Mouse (Mus musculus) megakaryocyte-erythroid progenitor cell, adult 5-6 weeks (primary cell): ENCODE data around the gene Ttc39d. TPM values are rescaled to one million over a fixed set of nuclear protein-coding genes. Genes with fewer than 3 reads are reported as not detected.
"Not testable (repeated sequence)": the region's sequence is repeated elsewhere in the genome, so short reads cannot be mapped to it uniquely, and the experiment has no call there.

Source experiments
- ATAC-seq: replicated peaks from 2 replicates; pipeline ENCODE4 v1.8.0; 2016; ENCODE audit warnings: mild to moderate bottlenecking, inconsistent platforms; ENCODE audit not compliant: severe bottlenecking, poor library complexity, low FRiP score, low TSS enrichment
- total RNA-seq, 2 experiments: library from RNA; stranded (forward) in 1 of 2; stranded (reverse) in 1 of 2; fragments of 200-1000, 215-1000 nt in 1 of 2; fragments of >200 nt in 1 of 2; fragmentation: Nextera tagmentation in 1 of 2; gene quantifications; 2 replicates each; pipeline ENCODE4 v1.2.3; 2014 to 2017

The Ttc39d gene
- total RNA-seq, 2 experiments from 2014 or later, result not detected

DNA sequence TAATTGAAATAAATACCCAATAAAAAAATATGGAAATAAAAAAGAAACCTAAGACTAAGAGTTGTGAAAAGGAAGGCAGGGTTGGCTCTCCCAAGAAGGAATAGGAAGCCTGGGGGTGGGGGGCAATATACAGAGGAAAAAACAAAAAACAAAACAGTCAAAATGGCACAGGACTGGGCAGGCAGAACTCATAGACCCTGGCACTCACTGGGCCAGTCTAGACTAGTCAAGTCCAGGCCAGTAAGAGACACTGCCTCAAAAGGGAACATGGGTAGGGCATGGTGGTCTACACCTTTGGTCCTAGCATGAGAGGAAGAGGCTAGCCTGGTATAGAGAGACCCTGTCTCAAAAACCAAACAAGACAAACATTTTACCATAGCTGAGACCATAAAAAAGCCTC lies 26.8 kb upstream of the Ttc39d start:
- no peak for ATAC-seq

GRCm38 (mm10) chr17:80183615-80184014 lies 23.6 kb upstream of the Ttc39d start:
- ATAC-seq, result no peak

DNA sequence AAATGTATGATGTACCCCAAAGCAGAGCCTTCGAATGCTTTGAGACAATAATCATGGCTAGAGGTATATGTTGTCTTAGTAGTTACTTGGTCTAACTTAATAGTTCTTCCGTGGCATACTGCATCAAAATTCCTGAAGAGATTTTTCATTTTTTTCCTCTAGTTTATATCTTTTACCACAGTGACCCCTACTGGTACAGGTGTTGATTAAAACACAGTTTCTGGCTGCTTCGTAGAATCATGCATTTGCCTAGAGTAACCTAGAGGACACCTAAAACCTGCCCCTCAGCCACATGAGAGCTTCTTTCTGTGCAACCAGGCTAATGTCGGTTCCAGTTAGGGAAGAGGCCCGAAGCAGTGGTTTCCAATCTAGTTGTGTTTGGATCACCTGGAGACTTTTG lies 14.2 kb upstream of the Ttc39d start:
- 0 out of 2 replicates have a peak, but pooled peaks have one; percentile 52 for ATAC-seq

DNA sequence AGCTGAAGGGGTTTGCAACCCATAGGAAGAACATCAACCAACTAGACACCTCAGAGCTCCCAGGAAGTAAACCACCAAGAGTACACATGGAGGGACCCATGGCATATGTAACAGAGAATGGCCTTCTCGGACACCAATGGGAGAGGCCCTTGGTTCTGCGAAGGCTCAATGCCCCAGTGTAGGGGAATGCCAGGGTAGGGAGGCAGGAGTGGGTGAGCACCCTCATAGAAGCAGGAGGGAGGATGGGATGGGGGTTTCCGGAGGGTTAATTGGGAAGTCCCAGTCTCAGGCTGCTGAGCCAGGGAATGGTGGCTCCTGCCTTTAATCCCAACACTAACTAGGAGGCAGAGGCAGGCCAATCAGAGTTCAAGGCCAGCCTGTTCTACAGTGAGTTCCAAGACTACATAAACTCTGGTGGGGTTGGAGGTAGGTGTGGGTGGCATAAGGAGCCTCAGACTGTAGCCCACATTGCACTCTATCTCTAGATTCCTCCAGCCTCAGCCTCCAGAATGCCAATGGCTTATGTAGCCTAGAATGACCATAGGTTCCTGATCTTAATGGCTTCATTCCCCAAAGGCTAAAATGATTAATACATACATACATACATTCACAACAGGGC lies 8.0 kb upstream of the Ttc39d start:
- ATAC-seq, result 0 out of 2 replicates have a peak, but pooled peaks have one; percentile 16

GRCm38 (mm10) chr17:80205657-80206056 lies 1.6 kb upstream of the Ttc39d start:
- ATAC-seq, result no peak

- ATAC-seq, result peak; percentile 35
Observed at GRCm38 (mm10) chr17:80206301-80206670, 974 bp upstream of the Ttc39d start.

GRCm38 (mm10) chr17:80213998-80214397 lies 6.7 kb downstream of the Ttc39d start:
- not testable (repeated sequence) for ATAC-seq

GRCm38 (mm10) chr17:80220131-80220530 lies 12.9 kb downstream of the Ttc39d start:
- ATAC-seq, result no peak

DNA sequence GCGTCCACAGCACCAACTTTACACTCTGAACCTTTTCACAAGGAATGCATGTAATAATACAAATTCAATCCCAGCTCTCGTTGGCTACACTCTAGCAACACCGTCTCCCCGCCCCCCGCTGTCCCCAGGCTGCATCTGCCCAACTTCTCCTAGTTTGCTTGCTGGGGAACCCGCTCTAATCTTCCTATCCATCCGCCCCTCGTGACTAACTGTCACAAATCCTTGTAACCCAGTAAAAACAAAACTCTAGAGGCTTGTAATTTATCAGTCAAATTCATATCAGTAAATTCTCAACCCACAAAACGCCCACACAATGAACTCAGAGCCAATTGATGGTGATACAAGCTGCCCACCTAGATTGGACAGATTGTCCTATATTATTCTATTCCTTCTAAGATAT lies 13.9 kb downstream of the Ttc39d start:
- no peak for ATAC-seq

DNA sequence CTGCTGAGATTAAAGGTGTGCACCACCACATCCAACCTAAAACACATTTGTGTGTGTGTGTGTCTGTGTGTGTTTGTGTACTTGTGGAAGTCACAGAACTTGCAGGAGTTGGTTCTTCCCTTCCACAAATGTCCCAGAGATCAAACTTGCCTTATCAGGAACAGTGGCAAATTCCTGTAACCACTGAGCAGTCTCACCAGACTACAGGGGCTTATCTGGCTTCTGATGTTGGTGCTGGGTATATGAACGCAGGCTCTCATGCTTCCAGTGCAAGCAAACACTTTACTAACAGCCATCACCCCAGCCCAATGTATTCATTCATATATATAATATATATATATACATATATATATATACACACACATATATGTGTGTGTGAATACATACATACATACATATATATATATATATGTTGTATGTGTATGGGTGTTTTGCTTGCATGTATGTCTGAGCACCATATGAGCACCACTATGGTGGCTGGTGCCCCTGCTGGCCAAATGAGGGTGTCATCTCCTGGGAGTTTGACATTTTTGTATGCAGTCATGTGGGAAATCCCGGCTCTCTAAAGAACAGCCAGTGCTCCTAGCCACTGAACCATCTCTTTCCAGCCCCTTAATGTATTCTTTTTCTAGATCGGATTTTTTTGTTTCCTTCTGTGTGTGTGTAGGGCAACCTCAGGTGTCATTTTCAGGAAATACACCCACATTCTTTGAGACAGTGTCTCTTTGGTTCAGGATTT lies 14.8 kb downstream of the Ttc39d start:
- peak; percentile 53 for ATAC-seq

GRCm38 (mm10) chr17:80223829-80224228 lies 16.6 kb downstream of the Ttc39d start:
- ATAC-seq, result peak; percentile 17; the same call in 1 of the 2 replicates

DNA sequence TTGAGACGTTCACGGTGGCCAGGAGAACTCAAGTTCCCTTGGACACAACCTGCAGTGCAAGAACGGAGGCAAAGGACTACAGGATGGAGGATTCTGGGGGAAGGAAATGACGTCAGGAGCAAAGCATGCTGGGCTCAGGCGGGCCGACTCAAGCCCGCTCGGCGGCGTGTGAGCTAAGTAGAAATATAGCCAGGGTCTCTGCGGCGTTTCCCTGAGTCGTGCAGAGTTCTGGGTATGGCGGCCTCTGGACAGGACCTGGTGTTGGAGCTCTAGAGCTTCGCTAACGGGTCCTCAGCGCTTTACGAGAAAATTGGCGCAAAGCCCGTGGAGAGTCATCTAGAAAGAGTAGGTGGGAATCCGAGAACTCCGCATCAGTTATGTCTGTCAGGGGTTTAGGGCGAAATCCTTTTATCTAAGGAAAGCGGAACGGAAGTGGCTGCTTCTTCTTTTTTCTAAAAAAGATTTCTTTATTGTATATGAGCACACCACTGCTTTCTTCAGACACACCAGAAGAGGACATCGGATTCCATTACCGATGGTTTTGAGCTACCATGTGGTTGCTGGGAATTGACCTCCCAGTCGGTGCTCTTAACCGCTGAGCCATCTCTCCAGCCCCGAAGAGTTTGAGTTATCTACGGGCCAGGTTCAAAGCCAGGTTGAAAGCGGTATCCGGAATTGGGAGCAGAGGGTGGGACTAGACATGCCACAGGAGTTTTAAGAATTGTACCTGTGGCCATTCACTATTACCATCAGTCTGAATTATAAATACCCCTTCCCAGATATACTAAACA lies 17.3 kb downstream of the Ttc39d start, which contains the start of gene Gemin6:
Gemin6 (plus strand) TSS at position 116 of the 791 bp plus-strand sequence.
- peak; percentile 97 for ATAC-seq

DNA sequence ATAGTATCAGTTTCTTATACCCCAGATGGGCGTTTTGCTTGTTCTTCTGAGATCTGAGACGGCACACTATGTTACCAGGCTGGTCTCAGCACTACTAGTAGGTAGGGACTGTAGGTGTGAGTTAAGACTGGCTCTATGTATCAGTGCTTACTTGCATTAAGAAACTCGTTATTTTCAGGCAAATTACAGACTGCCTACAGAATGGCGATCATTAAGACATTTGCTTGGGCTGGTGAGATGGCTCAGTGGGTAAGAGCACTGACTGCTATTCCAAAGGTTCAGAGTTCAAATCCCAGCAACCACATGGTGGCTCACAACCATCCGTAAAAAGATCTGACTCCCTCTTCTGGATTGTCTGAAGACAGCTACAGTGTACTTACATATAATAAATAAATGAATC lies 17.9 kb downstream of the Ttc39d start:
- ATAC-seq, result peak; percentile 11; the same call in 1 of the 2 replicates

- ATAC-seq, result no peak
Observed at GRCm38 (mm10) chr17:80229396-80229795, 22.1 kb downstream of the Ttc39d start.

DNA sequence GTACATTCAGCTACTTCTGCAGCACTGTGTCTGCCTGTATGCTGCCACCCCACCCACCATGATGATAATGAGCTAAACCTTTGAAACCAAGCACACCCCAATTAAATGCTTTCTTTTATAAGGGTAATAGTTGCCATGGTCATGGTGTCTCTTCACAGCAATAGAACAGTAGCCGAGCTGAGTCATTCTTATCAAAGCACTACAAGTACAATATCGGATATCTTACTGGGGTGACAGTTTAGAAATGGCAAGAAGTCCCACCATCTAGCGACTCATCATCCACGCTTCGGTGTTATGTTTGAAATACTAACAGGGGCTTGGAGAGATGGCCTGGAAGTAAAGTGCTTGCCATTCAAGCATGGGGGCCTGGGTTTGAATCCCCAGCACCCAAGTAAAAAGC lies 26.6 kb downstream of the Ttc39d start:
- no peak for ATAC-seq

GRCm38 (mm10) chr17:80234376-80234775 lies 27.1 kb downstream of the Ttc39d start:
- no peak for ATAC-seq

DNA sequence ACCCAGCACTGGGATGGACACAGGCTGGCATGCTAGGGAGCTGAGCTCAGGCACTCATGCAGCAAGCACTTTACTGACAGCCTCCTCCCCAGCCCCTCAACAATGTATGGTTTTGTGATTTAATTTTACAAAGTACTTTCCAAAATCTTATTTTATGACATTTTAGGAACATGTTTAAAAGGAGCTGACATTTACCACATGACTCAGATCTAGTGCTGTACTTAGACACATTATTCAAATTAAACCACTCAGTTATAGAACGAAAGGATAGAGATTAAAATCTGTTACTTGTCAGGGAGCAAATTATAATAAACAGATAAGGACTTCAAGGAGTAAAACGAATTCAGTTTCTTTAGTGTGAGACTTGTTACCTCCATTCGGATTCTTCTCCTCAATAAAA lies 28.2 kb downstream of the Ttc39d start:
- ATAC-seq, result no peak

DNA sequence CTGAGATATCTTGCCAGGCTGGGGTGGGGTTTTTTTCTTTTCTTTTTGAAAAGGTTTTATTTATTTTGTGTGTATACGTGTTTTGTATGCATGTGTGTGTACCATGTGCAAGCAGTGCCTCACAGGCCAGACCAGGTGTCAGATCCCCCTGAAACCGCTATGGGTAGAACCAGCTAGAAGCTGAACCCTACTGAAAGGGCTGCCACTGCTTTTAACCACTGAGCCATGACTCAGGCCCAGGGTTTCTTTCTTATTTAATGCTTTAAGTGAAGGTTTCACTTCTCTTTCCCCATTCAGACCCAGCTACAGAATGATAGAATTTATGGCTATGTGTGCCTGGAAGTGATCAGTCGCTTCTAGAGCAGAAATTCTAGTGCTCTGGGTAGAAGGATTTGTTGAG lies 29.5 kb downstream of the Ttc39d start:
- ATAC-seq, result no peak

DNA sequence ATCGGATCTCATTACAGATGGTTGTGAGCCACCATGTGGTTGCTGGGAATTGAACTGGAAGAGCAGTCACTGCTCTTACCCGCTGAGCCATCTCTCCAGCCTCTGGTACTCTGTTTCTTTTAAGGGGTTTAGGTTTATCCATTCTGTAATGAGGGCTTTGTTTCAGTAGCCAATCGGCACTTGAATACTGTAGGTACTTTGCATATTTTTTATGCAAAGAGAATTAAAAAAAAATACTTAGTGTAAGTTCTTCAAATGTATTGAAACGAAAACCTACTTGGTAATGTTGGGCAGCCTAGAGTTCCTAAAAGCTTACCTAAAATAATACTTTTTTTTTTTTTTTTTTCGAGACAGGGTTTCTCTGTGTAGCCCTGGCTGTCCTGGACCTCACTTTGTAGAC lies 30.2 kb downstream of the Ttc39d start:
- ATAC-seq, result no peak

- ATAC-seq, result no peak
Observed at GRCm38 (mm10) chr17:80241594-80241993, 34.3 kb downstream of the Ttc39d start.
